Mouse (Mus musculus): Measurements from ENCODE around the gene Tmem25.

The Tmem25 gene

DNA sequence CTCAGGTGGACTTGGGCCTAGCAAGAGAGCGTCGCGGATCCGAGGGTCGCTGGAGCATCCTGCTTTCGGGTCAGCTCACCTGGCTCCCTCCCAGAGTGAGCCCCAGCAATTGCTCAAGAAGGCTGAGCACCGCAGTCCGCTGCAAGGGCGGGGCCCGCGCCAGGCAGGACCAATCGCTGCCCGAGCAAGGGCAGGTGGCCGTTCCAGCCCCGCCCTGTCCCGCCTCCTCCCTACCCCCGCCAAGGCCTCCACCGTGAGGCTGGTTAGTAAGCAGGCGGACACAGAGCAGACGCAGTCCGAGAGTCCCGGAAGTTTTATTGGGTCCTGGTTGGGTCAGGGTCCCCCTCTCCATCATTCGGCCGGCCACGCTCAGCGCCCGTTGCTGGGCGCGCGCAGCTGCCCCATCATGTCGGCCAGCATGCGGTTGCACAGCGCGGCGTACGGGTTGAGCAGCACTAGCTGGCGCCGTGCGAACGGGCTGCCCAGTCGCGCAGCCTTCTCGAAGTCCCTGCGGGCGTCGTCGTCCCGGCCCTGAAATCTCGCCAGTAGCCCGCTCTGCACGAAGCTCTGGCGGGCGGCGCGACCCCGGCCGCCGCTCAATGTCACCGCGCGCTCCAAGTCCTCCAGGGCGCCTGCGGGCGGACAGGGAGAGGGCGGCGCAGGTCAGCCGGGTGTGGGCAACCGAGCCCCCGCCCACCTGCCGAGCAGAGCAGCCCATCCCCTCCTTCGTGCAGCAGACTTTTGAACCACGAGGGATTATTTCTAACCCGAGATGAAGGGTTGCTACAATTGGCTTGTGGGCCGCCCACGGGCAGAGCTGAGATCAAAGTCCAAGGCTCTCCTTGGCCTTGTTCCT, at the start of gene Tmem25:
TSS of gene Tmem25 (minus strand) at position 206 of the 856 bp plus-strand sequence.
- DNase-seq: peak; percentile 93

DNA sequence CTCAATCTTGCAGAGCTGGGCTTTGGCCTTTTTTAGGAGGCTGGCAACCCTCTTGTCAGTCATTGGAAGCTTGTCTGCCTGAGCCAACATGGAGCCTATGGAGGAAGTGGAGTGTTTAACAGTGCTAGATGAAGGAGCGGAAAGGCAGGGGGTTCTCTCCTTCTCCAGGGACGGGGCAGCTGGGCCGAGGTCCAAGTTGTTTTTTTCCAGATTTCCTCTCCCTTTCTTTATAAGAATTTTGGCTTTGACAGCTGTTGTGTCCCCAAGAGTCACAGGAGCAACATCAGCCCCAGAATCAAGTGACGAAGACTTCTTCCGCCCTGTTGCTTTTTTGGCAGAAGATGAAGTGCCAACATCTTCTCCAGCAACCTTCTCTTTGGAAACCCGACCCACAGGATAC, 48.3 kb upstream of the Tmem25 start:
- peak; percentile 37 for DNase-seq

DNA sequence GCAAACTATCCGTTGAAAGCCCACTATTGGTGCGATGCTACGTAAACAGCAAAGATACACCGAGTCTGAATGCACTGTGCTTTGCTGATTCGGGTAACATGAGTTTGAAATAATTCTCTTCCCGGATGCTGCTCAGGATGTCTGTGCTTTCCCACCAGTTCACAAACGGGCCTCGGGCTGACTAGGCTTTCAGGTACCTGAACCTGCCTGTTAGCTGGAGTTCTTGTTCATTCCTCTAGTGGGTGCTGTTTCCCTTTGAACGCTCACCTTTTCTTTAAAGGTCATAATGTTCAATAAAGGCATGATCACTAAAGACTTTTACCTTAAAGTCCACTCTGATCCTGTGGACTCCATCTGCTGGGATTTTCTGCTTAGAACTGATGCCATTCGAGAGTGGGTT, 42.1 kb upstream of the Tmem25 start:
- peak; percentile 34 for DNase-seq

DNA sequence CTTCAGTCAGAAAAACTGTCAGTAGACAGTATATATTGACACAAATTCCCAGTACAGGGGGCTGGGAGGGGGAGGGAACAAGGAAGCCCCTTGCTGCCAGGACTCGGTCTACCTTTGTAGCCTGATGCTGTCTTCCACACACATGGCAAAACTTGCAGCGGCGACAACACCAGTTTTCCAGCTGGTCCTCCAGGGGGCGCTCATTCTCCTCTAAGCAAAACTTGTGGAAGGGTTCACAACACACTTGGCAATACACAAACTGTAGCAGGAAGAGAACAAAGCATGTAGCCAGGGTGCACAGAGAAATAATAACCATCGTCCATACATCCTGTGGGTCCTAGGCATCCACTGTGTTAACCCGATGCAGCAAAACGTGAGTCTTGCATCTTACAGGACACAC, 37.3 kb upstream of the Tmem25 start:
- DNase-seq: peak; percentile 81

DNA sequence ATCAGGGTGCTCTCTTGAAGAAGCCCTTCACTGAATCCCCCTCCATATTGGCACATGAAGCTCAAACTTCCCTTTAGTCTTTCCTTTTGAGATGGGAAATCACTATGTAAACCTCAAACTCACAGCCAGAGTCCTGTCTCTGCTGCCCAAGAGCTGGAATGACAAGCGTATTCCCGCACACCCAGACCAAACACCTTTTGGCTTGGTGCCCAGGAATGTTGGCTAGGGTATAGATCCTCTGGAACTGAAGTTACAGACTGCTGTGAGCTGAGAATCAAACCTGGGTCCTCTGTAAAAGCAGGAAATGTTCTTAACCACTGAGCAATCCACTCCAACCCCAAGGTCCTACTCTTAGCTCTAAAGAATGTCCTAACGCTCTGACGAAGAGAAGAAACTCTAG, 33.2 kb upstream of the Tmem25 start:
- DNase-seq: peak; percentile 59

DNA sequence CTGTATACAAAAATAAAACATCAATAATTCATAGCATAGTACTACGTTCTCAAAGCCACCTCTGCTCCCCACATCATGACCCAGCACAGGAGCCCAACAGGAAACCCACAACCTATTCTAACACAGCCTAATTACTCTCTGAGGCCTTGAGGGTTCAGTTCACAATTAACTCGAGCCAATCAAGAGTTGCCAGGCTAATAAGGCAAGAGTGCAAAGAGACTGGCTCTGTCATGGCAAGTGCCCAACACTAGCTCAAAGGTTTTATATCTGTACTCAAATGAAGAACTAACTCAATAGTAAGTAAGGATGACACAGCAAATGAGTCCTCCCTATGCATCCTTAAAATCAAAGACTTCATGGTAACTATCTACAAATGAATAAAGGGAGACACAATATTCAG, 31.4 kb upstream of the Tmem25 start:
- DNase-seq: no peak

DNA sequence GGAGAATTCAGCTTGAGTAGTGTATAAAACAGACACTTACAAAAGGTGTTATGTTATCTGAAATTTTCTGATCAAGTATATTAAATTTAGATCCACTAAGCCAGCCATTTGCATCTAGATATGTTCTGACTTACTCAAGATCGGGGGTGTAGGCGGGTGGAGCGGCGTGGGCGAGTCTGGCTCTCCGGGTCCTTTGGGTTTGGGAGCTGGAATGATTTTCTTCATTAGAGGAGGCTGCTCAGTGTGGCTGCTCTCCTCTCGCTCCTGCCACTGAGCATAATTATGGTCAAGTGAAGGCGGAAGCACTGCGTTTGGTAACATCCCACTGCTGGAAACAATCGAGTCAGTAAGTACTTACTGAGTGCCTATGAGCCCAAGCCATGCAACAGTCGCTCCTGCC, 29.8 kb upstream of the Tmem25 start:
- no peak for DNase-seq

DNA sequence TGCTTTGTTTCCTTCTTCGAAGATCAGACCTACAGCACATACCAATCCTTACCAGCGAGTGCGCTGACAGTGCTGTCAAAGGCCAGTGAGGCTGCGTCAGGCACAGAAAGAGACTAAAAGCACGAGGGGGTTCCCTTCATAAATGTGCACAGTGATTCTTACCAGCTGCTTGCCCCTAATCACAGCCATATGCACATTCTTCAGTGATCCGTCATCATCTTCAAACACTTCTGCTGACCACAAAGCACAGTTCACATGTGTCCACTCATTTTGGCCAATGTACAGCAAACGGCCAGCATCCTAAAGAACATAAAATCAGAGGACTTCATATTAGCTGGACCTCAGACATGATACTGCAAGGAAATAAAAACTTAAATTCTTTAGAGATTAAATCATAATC, 27.6 kb upstream of the Tmem25 start:
- DNase-seq: no peak

DNA sequence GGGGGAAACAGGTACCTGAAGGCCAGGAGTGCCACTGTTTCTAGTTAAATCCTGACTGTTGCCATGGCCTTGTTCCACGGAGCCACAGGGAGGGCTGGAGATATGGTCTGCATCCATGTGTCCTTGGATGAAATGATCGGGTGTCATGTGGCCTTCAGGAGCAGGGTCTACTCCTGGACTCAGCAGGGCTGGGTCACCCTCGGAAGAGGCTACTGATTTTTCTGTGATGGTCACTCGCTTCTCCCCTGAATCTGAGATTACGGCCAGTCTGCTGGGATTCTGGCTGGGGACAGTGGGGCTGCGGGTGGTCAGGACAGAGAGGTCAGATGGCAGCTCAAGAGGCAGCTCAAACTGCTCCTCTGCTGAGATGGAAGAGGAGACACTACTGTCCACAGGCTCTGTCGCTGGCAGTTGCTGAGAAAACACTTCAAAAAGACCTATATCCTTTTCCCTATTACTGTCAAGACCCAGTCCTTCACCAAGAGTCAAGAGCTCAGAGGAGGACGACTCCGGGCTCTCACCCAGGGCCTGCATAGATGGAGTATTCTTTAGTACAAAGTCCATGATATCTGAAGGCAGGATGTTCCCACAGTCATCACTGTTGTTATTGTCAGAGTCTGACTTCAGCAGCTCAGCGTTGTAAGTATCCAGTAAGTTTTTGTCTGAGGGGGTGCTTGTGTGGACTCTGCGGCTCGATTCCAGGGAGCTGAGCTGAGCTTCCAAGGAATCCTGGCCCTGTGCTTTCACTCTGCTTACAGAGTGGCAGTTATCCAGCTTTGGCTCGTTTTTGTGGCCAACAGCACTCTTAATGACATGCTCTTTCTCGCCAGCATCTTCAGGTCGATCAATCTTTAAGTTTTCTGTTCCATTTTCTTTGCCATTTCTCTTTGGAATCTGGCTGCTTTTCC, 21.1 kb upstream of the Tmem25 start:
- no peak for DNase-seq

DNA sequence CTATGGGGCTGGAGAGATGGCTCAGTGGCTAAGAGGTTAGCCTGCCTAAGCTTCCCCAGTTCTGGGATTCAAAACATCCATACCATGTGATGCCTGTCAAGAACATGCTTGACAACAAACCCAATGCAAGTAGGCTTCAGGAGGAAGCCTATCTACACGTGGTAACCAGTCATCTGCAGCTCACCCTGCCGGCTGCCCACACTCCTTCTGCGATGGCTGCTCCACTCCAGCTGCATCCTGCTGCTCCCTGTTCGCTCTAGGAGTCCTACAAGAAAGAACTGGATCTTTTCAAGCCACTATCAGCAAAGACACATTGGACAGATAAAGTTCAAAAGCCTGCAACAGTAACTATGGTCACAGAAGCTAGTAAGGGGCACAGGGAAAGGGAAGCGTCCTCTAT, 18.4 kb upstream of the Tmem25 start:
- no peak for DNase-seq

DNA sequence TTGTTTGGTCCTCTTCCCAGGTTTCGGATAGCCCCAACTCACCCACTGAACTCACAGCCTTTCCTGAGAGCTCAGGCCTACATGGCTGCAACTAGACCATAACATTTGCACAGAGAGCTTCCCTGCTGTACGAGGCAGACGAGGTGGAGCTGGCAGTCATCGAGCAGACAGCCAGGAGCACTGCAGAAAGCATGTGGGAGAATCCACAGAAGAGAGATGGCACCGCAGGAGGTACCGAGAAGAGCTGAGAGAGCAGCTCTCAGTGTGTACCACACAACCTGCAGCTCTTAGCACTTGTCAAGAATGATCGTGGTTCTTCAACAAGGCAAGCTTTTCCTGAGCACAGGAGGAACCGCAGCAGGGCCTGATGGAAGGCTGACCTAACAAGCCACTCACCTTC, 15.1 kb upstream of the Tmem25 start:
- DNase-seq: no peak

DNA sequence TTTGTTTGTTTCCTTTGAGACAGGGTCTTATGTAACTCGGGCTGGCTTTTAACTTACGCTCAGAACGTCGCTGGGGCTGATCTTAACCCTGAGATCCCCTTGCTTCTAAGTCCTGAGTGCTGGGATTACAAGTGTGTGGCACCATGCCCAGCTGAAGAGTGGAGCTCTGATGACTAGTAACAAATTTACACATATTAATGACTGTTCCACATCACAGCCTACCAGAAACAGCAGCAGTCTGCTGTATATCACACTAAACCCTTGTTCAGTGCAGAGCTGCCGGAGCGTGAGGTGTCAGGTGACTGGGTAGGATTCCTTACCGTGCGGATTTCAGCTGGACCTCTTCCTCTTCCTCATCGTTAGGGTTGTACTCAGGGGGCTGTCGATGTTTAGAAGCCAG, 11.2 kb upstream of the Tmem25 start:
- peak; percentile 65 for DNase-seq

DNA sequence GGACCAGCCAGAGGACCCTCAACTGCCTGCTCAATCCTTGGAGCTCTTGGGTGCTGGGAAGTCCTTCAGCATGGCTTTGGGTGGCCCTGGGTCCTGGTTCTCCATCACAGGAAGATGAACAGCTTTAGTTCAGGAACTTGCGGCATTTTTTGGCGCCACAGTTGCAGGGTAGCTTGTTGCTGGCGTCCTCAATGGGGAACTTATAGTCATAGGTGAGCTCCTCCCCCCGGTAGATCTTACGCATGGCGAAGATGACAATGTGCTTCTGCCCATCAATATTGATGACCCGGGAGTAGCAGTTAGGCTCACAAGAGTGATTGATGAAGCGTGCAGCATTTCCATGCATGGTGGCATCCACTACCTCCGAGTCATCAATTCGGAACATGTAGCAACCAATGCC, 8.7 kb upstream of the Tmem25 start:
- no peak for DNase-seq

DNA sequence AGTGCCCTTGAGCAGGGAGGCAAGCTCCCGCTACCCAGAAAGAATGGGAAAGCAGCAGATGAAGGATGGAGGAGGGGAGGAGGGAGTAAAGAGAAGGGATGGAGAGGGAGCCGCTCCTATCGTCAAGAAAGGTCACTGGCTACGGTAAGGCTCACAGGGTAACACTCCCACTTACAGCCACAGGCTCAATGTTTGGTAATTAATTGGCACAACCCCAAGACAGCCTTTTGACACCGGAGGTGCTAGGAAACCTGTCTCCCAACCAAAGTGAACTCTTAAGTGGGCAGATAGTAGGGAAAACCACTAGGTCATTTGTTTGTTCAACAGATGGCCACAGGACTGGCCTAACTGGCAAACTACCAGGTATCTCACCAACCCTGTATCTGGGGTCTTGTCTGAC, 8.0 kb upstream of the Tmem25 start:
- DNase-seq: no peak

DNA sequence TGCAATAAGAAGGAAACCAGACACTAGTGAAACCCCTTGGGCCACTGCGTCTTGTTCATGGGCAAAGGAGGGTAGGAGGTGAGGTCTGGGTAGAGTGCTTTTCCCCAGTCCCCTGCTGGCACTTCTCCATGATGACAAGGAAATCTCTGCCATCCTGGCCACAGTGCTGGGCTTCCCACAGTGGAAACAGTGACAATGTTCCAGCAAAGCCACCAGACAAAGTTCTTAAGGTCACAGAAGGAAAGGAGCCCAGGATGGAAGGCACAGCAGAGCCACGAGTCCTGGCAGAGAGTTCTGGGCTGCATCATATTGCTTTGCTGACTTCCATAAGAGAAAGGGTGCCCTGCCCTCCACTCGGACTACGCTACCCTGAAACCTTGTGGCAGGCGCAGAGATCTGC, 6.4 kb upstream of the Tmem25 start:
- no peak for DNase-seq

DNA sequence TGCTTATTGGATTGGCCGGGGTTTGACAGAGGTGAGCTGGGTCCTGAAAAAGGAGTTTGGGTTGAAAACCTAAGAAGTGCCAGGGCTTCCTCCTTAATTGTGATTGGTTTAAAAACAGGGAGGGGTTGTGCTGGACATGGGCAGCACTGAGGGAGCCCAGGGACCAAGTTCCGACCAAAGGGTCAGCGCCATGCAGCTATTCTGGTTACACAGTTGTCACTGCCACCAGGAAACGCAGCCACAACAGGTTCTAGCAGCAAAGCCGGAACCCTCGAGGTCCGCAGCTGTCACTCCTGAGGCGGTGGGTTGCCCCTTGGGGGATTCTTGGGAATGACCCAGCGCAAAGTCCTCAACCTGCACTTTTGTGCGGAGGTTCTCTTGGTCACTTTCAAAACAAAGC, 5.6 kb upstream of the Tmem25 start:
- no peak for DNase-seq

DNA sequence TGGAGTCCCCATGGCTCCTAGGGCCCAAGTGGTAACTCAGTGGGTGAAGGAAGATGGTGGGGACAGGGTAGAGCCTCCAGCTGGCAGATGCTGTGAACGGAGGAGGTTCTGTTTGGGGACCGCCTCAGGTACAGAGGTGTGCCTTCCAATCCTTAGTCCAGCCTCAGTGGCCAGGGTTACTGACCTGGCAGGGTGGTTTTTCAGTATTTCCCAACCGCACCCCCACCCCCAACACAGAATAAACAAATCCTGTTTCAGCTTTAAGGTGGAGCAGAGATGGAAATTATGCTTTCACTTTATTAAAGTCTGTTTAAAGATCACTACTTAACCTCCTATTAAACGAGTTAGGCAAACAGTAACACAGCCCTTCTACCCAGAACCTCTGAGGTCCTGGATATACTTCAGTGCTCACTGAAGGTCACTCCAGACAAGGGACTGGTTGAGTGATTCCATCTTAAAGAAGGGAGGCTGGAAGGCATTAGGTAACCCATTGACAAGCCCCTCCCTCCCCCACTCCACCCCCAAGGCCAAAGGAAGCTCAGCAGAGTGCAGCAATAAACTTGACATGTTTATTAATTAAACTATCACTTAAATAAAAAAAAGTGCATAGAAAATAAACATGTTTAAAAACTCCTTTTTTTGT, 3.8 kb upstream of the Tmem25 start, which contains the start of gene Ttc36:
TSS of gene Ttc36 (minus strand) at position 265 of the 643 bp plus-strand sequence.
- DNase-seq: peak; percentile 74

DNA sequence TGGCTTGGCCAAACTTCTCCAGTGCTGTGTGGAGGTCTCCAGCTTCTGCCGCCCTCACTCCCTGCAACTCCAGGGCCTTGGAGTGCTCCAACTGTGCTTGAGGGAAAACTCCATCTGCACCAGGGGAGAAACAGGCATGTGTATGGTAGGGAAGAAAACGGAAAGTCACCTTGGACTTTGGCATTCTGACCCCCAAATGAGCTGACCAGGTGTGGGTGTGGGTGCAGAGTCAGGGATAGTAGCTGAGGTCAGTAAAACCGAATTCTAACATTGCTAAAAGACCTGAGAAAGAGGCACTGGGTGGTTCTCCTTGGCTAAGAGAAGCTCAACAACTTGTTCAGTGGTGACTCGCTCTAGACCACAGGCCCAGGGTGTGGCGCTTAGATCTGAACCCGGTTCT, 2.6 kb upstream of the Tmem25 start:
- no peak for DNase-seq

DNA sequence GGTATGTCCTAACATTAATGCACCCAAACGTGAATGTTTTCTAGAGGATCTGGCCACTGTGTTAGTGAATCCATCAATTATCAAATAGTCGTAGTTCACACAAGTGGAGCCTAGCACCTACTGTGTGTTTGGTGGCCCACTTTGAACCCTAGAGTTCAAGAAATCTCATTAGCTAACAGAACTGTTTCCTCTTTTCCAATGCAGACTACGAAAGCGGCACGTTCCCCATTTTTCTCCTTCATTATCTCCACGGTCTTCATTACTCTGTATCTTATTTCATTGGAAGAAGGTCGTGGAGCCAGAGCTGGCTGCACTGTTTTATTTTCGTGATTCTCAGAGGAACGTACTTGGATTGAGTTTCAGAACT, 834 bp upstream of the Tmem25 start:
- DNase-seq: no peak

DNA sequence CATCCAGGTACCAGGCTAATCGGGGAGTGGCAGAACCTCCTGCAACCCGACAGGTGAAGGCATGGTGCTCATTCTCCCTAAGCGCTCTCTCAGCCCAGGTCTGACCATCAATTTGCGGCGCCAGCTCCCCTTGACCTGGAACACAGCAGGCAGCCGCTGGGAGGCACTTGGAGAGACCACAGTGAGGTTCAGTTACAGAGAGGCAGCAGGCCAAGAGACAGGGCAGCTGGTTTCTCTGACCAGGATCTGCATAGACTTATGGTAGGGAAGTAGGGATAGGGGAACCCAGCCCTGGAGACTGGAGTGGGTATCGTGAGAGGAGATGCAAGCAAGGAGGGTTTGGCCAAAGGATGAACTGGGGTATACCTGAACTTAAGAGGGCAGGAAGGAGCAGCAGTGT, 809 bp downstream of the Tmem25 start:
- no peak for DNase-seq

DNA sequence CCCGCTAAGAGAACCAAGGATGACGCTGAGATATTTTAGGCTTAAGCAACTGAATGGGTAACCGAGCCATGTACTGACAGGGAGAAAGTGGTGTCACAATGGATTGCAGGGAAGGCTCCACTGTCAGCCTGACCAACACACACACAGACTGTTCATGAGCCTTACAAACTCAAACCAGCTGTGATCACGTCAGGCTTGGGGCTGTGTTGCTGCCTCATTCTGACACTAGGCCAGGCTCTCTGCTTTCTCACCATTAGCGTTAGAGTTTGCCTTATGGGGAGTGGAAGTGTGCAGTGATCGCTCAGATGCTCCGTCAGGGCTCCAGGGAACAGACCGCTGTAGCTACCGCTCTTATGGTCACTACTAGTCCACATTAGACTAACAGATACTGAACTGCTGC, 6.3 kb downstream of the Tmem25 start:
- no peak for DNase-seq

DNA sequence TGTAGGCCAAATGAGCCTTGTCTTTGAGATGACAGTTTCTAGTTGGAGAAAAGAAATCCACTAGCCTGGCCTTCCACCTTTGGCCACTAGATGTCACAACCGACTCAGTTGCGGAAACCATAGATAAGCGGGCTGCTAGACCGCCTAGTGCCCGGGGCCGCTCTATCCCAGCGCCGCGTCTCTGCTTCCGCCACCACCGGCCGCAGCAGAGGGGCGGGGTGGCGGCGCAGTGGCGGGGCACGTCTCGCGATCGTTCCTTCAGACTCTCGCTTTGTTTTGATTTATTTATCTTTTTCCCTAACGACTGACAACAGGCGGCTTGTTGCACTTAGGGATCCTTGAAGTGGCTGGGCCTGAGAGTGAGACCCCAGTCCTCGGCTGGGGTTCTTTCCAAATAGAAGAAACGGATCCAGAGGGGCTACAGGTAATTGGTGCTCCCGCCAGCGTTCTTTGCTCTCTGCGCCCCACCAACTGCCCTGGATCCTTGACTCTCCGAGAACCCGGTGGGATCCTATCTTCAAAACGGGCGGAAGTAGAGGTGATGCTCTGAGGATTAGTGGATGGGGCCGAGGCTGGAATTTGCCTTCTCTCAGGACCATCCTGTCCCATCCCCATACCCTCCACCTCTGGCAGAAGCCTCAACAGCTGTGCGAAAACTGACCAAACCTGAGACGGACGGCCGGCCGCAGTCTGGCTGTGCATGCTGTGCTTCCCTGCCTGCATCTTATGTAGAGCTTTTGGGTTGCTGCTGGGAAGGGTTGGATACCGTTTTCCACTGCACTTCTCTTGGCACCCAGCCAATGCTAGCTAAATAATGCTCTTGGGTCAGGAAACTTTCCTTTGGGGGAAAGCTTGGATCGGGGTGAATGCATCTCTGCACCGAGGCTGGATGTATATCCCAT, 26.1 kb downstream of the Tmem25 start:
- peak; percentile 97 for DNase-seq

DNA sequence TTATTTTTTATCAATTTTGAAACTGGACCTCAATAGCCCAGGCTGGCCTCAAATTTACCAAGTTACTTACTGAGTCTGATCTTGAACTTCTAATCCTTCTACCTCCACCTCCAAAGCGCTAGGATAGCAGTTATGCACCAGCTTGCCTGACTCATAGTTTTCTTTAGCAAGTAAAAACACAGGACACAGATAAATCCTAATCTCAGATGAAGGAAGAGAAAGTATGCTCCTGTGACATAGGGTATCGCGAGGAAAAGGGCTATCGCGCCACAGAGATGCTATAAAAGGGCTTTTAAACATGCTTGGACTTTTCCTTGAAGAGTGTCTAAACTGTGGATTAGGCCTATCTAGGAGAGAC, 26.7 kb downstream of the Tmem25 start:
- DNase-seq: no peak

Measured in kidney, postnatal 10 days (tissue).